Mouse (Mus musculus) megakaryocyte, embryonic 14.5 days (primary cell): ENCODE data around the gene Cars2. TPM values are rescaled to one million over a fixed set of nuclear protein-coding genes. Genes with fewer than 3 reads are reported as not detected.

ENCODE experiments used
- H3K27me3 ChIP-seq: replicated peaks from 2 replicates; pipeline ENCODE3; 2012; ENCODE audit warnings: inconsistent platforms
- H3K36me3 ChIP-seq: replicated peaks from 2 replicates; pipeline ENCODE3; 2012; ENCODE audit warnings: low read length, inconsistent platforms, mixed read lengths
- H3K4me1 ChIP-seq: 2 replicates; pipeline ENCODE4 v1.6.1; 2012; ENCODE audit warnings: inconsistent platforms
- H3K4me3 ChIP-seq: replicated peaks from 2 replicates; pipeline ENCODE3; 2012; ENCODE audit warnings: moderate library complexity, mild to moderate bottlenecking, inconsistent platforms
- H3K9me3 ChIP-seq: 2 replicates; pipeline ENCODE4 v1.6.1; 2012; ENCODE audit warnings: inconsistent platforms
- FLI1 ChIP-seq: IDR thresholded peaks from 2 replicates; pipeline ENCODE4 v1.6.1; 2012; ENCODE audit warnings: low read length, inconsistent platforms, mixed read lengths
- GATA1 ChIP-seq: IDR thresholded peaks from 3 replicates; pipeline ENCODE4 v1.6.1; 2012; ENCODE audit warnings: mixed read lengths, low read length, inconsistent platforms, borderline replicate concordance
- polyA plus RNA-seq: library from polyadenylated mRNA; stranded (reverse); fragments of >175 nt; gene quantifications from 2 replicates; pipeline ENCODE4 v1.2.3, GENCODE M21; 2012; ENCODE audit warnings: low replicate concordance; ENCODE audit not compliant: insufficient read depth

Gene Cars2
- polyA plus RNA-seq, result 18.7 and 22.5 TPM in 2 replicates

DNA sequence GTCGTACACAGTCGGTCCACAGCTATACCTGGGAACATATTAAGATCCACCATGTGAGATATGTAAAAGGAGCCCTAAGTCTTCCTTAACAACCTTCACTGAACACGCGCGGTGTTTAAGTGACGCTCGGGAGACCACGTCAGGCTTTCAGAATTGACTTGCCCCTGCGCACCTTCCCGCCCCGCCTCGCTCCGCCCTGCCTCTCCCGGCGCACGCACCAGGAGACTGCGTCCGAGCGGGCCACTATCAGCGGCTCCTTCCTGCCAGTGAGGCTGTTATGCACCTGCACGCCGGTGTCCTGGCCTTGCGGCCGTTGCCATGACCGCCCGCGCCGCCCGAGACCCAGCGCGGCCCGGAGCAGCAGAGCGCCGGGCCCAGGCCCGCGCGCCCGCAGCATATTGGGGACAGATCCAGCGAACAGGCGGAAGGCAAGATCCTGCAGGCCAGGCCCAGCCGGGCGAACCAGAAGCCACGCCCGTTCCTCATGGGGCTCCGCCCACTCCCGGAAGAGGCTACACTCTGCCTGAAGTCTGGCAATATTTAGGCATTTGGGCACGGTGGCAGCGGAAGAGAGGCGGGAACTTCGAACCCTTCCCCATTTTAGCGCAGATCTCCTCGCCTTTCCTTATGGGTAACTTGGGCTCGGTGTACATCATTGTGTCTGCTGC, at the start of gene Cars2:
TSS of gene Cars2 (minus strand) at position 503 of the 668 bp plus-strand sequence.
- H3K27me3 ChIP-seq, result no peaks in the 10 kb centered on the region
- peak within 1 kb of the TSS; percentile 97 for H3K4me3 ChIP-seq
- peaks cover 57% of the 10 kb centered on the region for H3K4me1 ChIP-seq
- TF ChIP-seq GATA1 (no peak), FLI1 (no peak)
- no peaks in the 10 kb centered on the region for H3K9me3 ChIP-seq
- H3K36me3 ChIP-seq, result peaks cover 35% of the 10 kb centered on the region

DNA sequence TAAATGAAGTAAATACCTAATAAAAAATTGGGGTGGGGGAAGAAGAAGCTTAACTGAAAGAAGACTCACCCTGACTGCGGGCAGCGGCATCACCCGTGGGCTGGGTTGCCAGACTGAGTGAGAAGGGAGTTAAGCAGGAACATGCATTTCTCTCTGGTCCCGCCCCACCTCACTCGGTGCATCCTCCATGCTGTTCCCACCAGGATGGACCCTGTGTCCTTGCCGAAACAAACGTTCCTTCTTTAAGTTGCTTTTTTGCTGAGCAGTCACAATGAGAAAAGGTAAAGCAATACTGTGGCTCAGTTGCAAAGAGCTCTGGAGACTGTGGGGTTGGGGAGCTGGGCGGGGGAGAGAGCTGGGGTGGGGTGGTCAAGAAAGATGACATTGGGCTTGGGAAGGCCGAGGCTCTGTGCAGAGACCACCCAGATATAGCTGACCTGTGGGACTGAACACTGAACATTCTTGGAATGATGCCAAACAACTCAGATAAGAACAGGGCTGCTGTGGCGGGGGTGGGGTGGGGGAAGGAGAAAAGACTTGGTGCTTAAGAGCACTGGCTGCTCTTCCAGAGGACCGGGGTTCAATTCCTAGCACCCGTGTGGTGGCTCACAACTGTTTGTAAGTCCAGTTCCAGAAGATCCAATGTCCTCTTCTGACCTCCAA, 42.8 kb upstream of the Cars2 start:
- TF ChIP-seq GATA1 (no peak), FLI1 (no peak)
- Histone ChIP-seq H3K9me3 (peaks cover 24% of the 10 kb centered on the region), H3K27me3 (peaks cover 46% of the 10 kb centered on the region), H3K4me3 (no peak overlapping the region), H3K4me1 (peaks cover 17% of the 10 kb centered on the region), H3K36me3 (no peaks in the 10 kb centered on the region)

DNA sequence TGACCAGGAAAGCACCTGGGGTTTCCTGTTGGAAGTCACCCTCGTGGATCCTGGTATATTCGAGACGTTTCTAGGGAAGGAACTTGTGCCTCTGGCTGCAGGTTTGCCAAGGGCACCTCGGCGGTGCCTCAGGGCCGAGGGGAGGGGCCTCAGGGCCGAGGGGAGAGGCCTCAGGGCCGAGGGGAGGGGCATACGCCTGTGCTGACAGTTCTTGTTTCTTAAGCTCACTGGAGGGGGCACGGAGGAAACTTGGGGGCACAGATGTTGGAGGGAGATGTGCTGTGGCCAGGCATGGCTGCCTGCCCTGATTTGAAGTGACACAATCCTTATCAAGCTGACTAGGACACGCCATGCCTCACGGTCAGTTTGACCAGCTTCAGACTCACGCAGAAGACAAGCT, 41.7 kb upstream of the Cars2 start:
- Histone ChIP-seq H3K36me3 (no peaks in the 10 kb centered on the region), H3K27me3 (peaks cover 42% of the 10 kb centered on the region), H3K4me1 (peaks cover 22% of the 10 kb centered on the region), H3K4me3 (peak overlapping the region; percentile 7), H3K9me3 (peaks cover 22% of the 10 kb centered on the region)
- TF ChIP-seq FLI1, result no peak
- TF ChIP-seq GATA1, result no peak

DNA sequence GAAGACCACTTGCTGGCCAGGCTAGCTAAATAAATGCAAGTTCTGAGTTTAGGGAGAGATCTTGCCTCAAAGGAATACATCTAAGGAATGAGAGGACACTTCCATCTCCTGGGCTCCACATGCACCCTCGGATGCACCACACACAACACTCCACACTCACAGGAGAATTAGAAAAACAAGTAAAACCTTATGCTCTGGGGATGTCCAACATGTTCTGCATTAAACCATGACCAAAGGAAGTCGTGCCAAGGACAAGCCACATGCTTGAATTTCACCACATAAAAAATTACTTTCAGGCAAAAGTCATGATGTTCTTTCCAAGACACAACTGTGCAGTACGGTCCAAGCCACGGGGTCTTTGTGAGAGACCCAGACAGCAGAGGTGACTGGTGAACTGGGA, 41.3 kb upstream of the Cars2 start:
- no peak overlapping the region for H3K4me3 ChIP-seq
- peaks cover 25% of the 10 kb centered on the region for H3K4me1 ChIP-seq
- peaks cover 42% of the 10 kb centered on the region for H3K27me3 ChIP-seq
- peaks cover 17% of the 10 kb centered on the region for H3K9me3 ChIP-seq
- H3K36me3 ChIP-seq, result no peaks in the 10 kb centered on the region
- TF ChIP-seq GATA1 (no peak), FLI1 (no peak)

DNA sequence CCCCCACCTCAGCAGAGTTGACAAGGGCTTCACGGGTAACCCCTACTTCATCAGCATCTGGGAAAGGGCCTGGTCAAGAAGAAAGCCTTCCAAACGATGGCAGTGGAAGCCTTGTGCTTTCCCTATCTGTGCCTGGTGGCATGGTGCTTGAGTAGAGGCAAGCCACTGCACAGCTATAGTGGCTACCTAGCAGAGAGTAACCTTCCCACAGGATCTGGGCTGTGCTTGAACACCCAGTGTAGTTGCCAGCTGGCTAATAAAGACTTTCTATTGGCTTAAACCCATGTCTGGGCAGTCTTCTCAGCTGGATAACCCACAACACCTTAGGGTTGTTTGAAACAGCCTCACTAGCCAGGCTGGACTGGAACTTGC, 35.8 kb upstream of the Cars2 start:
- no peak for TF ChIP-seq GATA1
- Histone ChIP-seq H3K27me3 (peaks cover 29% of the 10 kb centered on the region), H3K4me1 (peaks cover 33% of the 10 kb centered on the region)

DNA sequence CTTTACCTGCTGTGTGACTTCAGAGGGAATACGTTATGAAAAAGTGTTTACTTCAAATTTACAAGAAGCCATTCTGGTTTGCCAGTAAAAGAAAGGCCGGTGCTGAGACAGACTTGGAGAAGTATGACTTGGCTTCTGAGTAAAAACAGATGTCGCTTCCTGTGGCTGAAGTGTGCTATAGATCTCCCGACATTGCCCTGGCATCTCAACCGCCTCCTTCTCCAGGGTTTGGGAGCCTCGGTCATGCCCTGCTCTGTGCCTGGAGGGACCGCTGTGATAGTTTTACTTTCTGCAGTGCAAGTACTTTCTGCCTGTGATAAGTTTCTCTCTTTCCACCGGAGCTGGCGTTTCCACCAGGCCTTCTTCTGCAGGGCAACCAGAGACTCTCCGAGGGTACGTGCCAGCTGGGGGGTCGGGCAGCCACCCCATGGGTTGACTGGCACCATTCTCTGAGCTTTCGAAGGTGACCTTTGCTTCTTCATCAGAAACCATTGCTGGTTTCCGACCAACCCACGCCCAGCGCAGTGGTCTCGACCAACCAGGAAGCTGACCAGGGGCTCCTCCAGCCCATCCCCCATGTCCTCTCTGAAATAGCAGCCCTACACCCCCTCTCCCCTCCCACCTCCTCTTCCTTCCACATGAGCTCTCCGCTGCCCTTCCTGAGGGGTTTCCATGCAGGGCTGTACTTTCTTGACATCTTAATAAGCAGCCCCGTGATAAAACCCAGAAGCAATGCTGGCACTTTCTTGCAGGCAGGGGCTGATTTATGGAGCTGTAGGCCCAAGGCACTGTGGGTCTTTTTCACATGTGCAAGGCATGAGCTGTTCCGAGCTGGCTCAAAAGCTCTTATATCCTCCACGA, 35.2 kb upstream of the Cars2 start:
- no peak for TF ChIP-seq FLI1
- TF ChIP-seq GATA1, result no peak
- peaks cover 4% of the 10 kb centered on the region for H3K36me3 ChIP-seq

More for the DNA sequence above, 35.8 kb upstream of the Cars2 start:
- Histone ChIP-seq H3K36me3 (peaks cover 4% of the 10 kb centered on the region), H3K4me3 (no peak overlapping the region), H3K9me3 (peaks cover 48% of the 10 kb centered on the region)

DNA sequence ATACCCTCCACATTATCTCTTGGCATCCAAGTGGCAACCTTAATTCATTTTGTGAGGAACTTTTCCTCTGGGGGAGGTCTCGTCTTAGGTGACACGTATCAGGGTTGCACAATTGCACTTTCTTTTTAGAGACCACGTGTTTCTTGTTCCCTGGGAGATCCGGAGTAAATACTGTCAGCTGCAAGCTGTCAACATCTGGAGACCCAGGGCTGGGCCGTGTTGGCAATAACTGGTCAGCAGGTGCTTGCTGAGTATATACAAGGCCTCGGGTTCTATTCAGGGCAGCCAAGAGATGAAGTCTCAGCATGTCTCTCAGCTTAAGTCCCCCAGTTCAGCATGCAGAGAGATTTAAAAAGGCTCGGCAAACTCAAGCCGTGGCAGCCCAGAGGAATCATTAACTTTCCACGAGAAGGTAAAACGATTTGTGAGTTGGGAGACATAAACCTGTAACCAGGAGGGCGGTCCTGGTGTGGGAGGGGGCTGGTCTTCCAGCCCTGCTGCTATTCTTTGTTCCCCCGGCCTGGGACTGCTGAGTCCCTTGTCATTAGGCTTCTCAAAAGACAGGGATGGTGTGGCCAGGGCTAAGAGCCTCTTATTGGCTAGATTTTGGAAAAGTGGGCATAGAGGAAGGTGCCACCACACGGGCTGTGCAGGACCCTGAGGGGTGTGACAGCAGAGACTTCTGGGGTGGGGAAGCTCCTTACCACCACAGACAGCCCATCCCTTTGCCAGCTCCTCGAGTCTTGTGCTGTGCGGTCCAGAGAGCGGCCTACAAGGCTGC, 25.2 kb upstream of the Cars2 start:
- H3K4me1 ChIP-seq, result peaks cover 10% of the 10 kb centered on the region; the same call in 1 of the 2 replicates
- no peaks in the 10 kb centered on the region for H3K36me3 ChIP-seq
- peaks cover 2% of the 10 kb centered on the region for H3K27me3 ChIP-seq
- TF ChIP-seq FLI1 (no peak), GATA1 (no peak)
- H3K9me3 ChIP-seq, result peaks cover 15% of the 10 kb centered on the region
- H3K4me3 ChIP-seq, result no peak overlapping the region

More for the DNA sequence above, 35.2 kb upstream of the Cars2 start:
- Histone ChIP-seq H3K27me3 (peaks cover 23% of the 10 kb centered on the region), H3K9me3 (peaks cover 49% of the 10 kb centered on the region), H3K4me3 (no peak overlapping the region), H3K4me1 (peaks cover 33% of the 10 kb centered on the region)

DNA sequence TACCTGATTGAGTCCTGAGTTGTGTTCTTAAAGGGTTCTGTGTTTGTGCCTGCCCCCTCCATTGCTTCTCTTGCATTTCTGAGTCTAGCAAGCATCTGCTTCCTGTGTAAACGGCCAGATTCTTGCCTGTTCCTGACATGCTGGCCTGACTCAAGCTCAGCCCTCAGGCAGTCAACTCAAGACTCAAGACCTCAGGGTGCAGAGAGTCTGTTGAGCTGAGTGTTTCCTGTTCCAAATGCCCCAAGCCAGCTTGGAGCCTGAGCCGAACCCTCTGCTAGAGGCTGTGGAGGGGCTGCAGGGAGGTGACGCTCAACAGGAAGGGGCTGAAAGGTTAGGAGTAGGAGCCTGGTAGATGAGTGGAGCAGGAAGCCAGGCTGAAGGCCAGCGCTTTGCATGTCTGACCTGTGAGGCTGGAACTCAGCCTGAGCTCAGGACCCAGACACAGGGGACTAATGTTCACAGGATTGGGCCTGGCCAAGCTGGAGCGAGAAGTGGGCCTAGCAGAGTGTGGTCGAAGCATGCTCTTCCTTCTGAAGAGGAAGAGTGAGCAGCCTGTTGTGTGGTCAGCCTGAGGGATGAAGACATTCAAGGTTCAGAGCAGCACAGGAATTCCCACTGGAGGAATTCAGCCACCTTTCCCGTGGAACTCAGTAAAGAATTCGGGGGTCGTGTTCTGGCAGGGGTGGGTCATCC, 24.5 kb upstream of the Cars2 start:
- Histone ChIP-seq H3K9me3 (peaks cover 15% of the 10 kb centered on the region), H3K4me1 (peaks cover 10% of the 10 kb centered on the region; the same call in 1 of the 2 replicates), H3K27me3 (peaks cover 2% of the 10 kb centered on the region), H3K4me3 (no peak overlapping the region), H3K36me3 (no peaks in the 10 kb centered on the region)
- TF ChIP-seq GATA1 (no peak), FLI1 (no peak)
